Mouse (Mus musculus) left cerebral cortex, postnatal 25 days (tissue): Measurements from ENCODE around the gene Cirbp. TPM values are rescaled to one million over a fixed set of nuclear protein-coding genes. Genes with fewer than 3 reads are reported as not detected.

Experiments used
- DNase-seq, 2 experiments: peaks; one replicate each; pipeline ENCODE4 v3.0.0; 2022; ENCODE audit warnings: low spot score in 2 of 2, mixed read lengths in 1 of 2
- intact Hi-C: fragments of 180-260 bp; cut with DNase I; formaldehyde crosslinking; loops from one replicate; pipeline ENCODE4 v1.15.1; 2025
- total RNA-seq, 2 experiments: library from RNA; stranded (reverse); gene quantifications; 2 replicates each; pipeline ENCODE4 v1.2.3; 2021

Cirbp gene
- 10 to 100 TPM; 77.3 to 90.1 TPM for total RNA-seq

DNA sequence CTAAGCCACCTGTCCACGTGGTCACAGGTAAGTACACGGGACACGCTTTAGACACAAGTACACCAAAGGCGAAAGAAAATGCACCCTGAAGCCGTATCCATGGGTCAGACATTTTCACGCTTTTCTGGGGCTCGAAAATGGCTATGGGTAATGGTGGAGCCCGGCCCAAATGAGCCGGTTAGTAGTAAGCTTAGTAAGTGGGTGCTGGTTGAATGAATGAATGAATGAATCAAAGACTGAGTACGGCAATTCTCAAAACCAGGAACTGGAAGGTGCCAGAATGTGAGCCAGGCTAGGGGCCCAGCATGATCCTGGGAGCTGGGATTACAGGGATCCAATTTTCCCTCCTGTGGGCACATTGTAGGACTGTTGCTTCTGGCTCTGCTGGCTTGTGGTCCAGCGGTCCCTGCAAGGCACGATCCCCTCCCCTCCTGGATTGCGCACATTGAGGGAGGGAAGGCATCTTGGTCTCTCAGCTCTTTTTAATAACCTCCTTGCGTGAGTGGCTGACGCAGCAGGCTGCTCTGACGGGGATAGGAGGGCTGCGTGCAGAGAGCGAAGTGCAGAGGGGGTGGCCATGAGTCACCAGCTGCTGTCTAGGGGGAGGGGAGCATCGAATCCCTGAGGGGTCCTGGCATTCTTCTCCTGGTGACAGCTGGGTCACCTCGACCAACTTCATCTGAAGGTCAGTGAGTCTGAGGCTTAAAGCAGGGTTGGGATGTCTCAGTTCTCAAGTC is at the start of gene Cirbp:
TSS of gene Cirbp (plus strand) at position 594 of the 737 bp plus-strand sequence.
- peak in 1 of 2 experiments; percentile 92 for DNase-seq
- intact Hi-C loops, result loop anchor here (1.0 kb wide), 2 partner anchors 17 to 23 kb away; partner anchors contain the start of gene Midn

DNA sequence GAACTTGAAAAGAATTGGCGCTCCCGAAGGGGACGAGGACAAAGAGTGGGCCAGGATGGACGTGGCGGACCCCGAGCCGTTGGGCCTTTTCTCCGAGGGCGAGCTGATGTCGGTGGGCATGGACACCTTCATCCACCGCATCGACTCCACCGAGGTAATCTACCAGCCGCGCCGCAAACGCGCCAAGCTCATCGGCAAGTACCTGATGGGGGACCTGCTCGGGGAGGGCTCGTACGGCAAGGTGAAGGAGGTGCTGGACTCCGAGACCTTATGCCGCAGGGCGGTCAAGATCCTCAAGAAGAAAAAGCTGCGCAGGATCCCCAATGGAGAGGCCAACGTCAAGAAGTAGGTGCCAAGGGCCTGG is 49.2 kb upstream of the Cirbp start:
- intact Hi-C loops, result loop anchor here (2.0 kb wide), 1 partner anchor 20 kb away; no protein-coding TSS in a partner anchor
- no peak for DNase-seq

DNA sequence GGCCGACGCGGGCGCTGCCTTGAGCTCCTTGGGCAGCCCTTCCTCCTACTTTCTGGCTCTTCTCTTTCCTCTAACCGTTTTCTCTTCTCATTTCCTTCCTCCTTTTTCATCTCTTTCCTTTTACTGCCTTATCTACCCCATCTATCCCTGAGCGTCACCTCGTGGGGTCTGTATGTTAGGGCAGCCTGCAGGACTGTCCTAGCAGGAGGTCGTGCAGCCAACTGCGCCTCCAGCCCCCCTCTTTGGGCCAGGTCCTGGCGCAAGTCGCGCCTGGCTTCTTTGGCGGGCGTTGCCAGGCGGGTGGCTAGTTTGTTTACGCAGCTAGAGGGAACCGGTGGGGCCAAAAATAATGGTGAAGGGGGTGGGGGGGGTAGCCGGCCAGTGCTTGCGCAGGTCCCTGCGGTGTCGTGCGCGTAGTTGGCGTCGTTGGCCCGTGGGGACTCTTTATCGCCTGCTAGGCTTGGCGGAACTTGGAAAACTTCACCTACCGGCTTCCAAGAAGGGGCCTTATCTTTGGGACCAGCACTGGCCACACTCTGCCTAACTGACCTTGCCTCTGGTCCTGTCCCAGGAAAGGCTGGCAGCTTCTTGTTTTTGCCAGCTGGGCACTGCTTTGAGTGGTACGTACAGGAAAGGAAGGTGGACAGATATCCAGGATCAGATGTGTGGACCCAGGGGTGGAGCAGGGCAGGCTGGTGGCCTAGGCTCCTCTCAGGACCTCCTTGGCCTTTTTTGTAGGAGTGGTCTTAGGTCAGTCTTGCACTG is 48.7 kb upstream of the Cirbp start:
- intact Hi-C loops, result loop anchor here (2.0 kb wide), 1 partner anchor 20 kb away; no protein-coding TSS in a partner anchor
- no peak for DNase-seq

DNA sequence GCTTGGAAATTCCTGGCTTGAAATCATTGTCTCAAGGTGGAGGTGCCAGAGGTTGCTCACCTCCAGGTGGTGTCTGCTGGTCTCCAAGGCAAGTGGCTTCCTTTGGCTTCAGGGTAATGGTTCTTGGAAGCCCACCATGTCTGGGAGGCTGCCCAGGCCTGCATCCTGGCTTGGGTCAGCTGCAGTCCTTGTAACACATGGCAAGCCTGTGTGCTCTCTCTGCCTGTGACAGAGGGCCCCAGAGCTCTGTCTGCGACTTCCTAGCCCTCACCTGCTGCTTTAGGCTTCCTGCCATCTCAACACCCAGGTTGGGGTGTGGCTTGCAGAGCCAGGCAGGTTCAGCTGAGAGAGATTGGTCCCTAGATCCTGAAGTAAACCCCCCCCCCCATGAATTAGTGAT is 48.0 kb upstream of the Cirbp start:
- intact Hi-C loops, result loop anchor here (2.0 kb wide), 1 partner anchor 19 kb away; no protein-coding TSS in a partner anchor
- DNase-seq, result no peak

DNA sequence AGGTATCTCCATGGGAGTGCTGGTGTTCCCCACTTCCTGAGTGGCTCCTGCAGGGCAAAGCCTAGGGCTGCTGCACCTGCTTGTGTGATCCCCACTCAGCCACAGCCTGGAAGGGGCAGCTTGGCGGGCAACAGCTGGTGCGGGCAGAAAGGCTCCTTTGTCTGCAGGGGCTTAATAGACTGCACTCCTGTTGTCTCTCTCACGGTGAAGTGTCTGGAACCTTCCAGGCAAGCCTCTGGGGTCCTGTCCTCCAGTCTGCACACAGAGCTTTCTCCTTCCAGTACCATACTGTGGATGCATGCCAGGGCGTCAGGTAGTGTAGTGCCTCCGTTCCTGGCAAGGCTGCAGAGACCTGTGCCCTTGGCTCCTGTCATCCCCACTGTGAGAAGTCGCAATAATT is 47.2 kb upstream of the Cirbp start:
- intact Hi-C loops, result no loop called here
- no peak for DNase-seq

DNA sequence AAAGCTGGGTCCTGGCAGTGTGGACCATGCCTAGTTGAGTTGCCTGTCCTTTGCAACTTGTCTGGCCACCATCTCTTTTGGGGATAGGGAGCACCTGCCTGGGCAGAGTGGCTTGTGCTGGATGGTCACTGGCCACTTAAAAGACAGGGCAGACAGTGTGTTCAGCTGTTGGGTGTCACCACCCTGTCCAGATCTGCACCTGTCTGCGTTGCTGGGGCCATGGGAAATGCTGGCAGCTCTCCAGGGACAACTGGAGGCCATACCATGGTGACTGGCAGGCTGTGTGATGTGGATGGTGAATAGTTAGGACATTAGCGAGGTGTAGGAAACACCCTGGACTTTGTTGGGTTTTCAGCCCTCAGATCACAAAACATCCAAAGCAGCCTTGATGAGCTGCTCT is 45.6 kb upstream of the Cirbp start:
- intact Hi-C loops, result no loop called here
- no peak for DNase-seq

DNA sequence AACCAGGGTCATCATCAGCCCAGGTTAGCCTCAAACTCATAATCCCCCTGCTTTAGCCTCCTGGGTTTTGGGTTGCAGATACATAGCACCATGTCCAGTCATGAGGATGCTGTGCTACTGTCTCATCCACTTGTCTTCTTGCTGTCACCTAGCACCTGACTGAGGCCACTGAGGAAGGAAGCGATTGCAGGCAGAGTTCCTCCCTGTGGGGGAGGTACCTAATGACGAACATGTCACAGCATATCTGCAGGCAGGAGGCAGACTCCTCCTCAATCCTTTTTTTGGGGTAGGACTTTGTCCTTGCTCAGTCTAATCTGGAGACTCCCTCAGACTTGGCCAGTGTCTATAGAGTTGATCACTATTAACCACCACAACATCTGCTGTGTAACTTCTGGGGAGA is 44.1 kb upstream of the Cirbp start:
- DNase-seq, result no peak
- intact Hi-C loops, result no loop called here

DNA sequence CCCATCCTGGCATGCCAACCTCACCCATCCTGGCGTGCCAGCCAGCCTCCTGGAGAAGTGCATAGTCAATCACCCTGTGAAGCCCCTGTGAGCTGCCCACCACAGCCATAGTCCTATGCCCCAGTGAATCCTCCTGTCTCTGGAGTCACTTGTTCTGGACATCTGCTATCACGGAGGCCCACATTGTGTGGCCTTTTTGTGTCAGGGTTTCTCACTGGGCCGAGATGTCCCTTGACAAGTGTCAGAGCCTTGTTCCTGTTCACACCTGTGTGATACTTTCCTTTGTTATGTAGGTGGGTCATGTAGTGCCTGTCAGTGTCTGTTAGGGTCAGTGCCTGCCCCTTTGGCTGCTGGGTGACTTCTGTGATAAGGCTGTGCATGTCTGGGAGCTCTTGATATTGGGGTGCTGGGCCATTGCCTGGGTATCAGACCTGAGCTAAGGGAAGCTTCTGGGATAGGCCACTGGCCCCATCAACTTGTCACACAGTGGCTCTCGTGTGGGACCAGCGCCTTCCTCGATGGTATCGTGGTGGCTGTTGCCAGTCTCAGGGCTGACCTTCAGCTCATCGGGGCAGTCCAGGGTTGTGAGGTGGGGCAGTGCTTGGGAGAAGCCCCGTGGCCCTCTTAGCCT is 41.7 kb upstream of the Cirbp start:
- intact Hi-C loops, result no loop called here
- DNase-seq, result no peak

DNA sequence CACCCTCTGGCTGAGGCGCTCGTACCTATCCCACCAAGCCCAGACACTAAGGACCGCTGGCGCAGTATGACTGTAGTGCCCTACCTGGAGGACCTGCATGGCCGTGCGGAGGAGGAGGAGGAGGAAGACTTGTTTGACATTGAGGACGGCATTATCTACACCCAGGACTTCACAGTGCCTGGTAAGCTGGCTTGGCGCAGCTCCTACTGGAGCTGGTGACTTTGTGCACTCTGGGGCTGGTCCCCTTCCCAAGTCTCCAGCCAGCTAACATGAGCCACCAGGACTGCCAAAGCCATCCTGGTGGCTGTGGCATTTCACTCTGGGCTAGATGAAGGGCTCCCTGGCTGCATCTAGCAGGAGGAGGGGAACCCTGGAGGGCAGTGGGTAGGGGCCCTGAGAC is 37.9 kb upstream of the Cirbp start:
- DNase-seq, result no peak
- intact Hi-C loops, result no loop called here

DNA sequence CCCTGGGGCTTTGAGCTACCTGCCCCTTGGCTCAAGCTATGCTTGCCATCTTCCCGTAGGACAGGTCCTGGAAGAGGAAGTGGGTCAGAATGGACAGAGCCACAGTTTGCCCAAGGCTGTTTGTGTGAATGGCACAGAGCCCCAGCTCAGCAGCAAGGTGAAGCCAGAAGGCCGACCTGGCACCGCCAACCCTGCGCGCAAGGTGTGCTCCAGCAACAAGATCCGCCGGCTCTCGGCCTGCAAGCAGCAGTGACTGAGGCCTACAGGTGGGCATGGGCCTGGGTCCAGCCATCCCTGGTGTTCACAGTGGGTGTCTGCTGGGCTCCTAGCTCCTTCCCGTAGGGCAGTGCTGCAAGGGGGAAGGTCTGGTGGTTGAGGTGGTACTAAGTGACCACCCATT is 35.9 kb upstream of the Cirbp start:
- DNase-seq, result no peak
- intact Hi-C loops, result no loop called here

DNA sequence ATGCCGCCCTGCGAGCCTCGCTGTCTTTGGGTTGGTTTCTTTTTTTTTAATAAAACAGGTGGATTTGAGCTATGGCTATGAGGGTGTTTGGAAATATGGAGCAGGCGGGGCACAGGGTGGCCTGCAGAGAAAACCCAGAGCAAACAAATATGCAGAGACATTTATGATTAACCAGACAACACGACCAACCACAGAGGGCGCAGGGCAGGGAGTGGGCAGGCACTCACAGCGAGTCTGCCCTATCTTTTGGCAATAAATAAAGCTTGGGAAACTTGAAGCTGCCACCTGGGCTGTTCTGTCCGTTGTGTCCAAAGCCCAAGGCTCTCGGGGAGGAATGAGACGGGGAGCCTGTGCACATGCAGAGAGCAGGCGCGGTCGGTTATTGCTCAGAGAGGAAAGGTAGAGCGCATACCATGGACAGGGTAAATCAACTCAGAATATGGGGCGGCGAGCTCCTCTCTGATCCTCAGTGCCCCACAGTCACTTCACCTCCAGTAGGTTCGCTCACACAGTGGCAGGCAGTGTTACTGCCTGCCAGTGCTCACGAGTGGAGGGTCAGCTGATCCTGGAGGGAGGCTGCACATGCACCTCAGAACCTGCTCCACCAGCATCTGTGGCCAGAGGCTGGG is 35.3 kb upstream of the Cirbp start:
- intact Hi-C loops, result no loop called here
- DNase-seq, result no peak

DNA sequence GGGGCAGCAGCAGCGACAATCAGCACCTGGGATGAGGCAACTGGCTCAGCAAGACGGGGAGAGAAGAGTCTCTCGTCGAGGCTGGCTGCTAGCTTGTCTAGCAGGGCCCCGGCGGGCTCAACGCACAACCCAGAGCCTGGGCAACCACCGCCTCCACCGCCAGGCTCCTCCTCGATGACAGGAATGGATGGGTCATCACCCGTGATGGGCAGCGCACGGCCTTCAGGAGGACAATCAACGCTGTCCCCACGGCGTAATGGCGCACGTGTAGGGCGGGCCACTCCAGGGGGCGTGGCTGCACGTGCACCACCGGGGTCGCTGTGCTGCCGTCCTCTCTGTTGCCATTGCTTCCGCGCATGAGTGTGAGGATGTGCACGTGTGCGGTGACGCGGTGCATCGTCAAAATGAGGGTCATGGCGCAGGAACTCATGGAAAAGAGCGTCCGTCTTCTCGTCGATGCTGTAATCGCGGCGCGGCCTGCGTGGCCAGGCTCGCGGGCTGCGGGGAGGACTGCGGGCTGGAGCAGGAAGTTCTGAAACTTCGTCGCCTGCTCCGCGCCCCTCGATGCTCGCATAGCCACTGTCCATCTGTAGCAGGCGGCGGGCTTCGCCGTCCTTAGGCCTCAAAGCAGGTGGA is 34.4 kb upstream of the Cirbp start:
- DNase-seq, result peak; percentile 64 to 74
- intact Hi-C loops, result no loop called here

DNA sequence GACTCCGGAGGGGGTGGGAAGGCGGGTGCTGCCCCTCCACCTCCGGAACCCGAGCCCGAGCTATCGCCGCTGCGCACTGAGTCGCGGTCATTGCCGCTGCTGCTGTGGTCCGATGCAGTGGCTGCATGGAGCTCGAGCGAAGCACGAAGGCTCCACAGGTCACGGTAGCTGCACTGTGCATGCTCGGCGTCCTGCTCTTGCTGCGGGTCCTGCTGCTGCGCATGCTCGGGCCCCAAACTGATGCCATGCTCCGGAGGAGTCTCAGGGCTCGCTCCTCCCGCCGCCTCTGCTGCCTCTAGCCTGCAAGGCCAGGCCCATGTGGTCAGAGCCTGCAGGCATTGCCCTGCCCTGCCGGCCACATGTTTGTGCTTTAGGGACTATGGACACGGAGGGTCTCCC is 33.8 kb upstream of the Cirbp start:
- DNase-seq, result no peak
- intact Hi-C loops, result no loop called here

DNA sequence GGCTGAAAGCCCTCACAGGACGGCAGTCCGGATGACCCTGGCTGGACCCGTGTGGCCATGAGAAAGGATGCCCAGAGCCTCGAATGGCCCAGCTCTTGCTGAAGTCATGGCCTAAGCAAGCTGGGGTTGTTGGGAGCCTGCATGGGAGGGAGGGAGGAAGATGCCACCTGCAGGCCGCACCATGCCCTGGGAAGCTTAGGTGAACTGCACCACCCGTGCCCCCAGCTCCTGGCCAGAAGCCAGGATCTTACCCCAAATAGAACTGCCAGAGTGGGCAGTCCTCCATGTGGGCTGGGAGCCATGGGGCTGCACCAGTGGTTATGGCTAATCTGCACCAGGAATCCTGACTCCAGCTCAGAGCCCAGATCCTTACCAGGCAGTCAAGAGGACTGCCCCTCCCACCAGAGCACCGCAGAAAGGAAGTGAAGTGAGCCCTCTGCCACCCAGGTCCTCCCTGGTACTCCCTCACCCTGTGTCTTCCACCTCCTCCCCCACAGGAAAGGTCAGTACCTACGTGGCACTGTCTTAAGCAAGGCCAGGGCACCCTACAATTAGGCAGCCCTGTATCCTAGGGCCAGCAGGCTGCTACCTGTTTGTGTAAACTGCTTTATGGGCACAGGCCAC is 32.4 kb upstream of the Cirbp start:
- intact Hi-C loops, result no loop called here
- peak in 1 of 2 experiments; percentile 49 for DNase-seq

DNA sequence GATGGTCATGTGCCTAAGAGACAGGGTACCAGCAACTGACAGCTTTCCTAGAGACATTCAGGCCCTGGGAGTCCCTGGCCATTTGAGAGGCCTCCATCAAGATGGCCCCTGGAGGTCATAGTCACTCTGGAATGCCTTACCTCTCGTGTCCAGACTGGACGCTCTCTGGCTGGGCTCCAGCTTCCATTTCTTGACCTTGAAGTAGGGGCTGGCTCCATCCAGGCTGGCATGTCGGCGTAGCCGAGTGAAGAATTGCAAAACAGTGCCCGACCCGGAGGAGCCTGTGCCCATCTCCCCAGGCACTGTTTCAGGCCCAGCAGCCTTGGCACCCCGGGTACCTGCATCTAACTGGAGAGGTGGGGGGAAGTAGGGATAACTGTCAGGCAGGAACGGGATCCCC is 31.4 kb upstream of the Cirbp start:
- intact Hi-C loops, result no loop called here
- no peak for DNase-seq

DNA sequence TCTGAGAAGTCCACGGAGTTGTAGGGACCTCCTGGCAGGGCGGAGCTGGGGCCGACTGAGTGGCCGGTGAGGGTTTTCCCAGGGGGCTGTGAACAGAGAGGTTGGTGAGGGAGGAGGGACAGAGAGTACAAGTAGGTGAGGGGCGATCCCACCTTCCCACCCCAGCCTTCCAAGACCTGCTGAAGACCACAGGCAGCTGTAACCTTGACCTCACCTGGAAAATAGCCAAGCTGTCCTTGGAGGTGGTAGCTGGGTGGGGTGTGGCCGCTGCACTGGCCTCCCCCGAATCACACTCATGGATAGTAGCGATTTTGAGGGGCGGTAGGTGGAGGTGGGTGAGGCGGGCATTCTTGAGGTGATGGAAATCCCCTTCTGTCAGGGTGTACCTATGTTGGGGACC is 30.6 kb upstream of the Cirbp start:
- DNase-seq, result no peak
- intact Hi-C loops, result no loop called here

DNA sequence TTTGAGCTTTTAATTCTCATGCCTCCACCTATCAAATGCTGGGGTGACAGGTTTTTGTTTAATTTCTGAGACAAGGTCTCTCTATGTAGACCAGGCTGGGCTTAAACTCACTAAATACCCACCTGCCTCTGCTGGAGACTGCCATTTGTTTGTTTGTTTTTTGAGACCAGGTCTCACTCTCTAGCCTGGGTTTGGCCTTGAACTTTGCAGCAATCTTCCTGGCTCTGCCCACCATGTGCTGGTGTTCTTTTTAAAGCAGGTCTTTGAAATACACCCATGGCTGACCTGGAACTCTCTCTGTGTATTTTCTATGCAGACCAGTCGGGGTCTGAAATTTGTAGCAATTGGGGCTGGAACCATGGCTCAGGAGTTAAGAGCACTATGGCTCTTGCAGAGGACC is 30.1 kb upstream of the Cirbp start:
- DNase-seq, result no peak
- intact Hi-C loops, result loop anchor here (2.0 kb wide), 1 partner anchor 19 kb away; no protein-coding TSS in a partner anchor

DNA sequence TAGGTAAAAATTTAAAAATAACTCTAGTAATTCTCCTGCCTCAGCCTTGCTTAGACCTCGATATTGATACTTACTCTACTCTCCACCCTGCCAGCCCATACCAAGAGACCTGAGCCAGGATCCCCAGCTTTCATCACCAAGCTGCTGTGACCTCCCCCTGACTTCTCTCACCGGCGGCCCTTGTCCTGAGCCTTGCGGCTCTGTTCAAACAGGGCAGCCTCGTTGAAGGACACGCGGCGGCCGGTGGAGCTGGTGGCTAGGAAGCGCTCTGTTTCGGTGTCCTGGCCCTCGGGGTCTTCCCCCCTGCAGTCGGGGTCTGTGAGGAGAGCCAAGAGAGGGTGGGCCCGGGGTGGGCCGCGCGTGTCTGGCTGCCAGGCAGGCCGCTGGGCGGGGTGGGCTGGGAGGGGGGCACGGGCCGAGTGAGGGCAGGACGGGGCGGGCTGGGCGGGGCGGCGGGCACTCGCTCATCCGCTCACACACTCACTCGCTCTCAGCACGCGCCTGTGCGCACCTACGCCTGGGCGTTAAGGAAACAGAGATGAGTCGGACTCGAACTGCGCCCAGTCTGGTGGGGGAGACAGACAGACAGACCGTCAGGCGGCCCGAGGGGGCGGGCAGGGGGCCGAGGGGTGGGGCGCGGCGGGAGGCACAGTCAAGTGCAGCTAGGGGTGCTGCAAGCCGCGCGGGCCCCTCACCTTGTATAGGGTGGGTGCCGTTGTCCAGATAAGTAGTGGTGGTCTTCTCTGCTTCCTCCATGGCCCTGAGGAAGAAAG is 29.4 kb upstream of the Cirbp start:
- no peak for DNase-seq
- intact Hi-C loops, result loop anchor here (2.0 kb wide), 1 partner anchor 20 kb away; no protein-coding TSS in a partner anchor
